Mouse (Mus musculus) kidney, postnatal 0 days (tissue): ENCODE data around the gene Rftn1. TPM values are rescaled to one million over a fixed set of nuclear protein-coding genes. Genes with fewer than 3 reads are reported as not detected.

Experiments used
- ATAC-seq: fragments of 200-750 bp; cut with Nextera tagmentation; replicated peaks from 2 replicates; pipeline ENCODE4 v1.8.0; 2017; ENCODE audit warnings: low read depth, moderate number of reproducible peaks, moderate TSS enrichment, moderate library complexity; ENCODE audit not compliant: low FRiP score
- DNase-seq: peaks from one replicate; pipeline ENCODE4 v3.0.0-alpha.2; 2016; ENCODE audit warnings: low spot score
- H3K27ac ChIP-seq: fragments of 300-500 bp; sonication (generic); 2 replicates; pipeline ENCODE4 v1.5.1; 2014; ENCODE audit warnings: mild to moderate bottlenecking
- H3K27me3 ChIP-seq: fragments of 300-500 bp; sonication (generic); 2 replicates; pipeline ENCODE4 v1.6.1; 2014; ENCODE audit warnings: low read length, mixed read lengths; ENCODE audit not compliant: insufficient read depth
- H3K36me3 ChIP-seq: fragments of 300-500 bp; sonication (generic); 2 replicates; pipeline ENCODE4 v1.6.1; 2014; ENCODE audit warnings: low read length, mixed read lengths; ENCODE audit not compliant: insufficient read depth
- H3K4me1 ChIP-seq: fragments of 300-500 bp; sonication (generic); replicated peaks from 2 replicates; pipeline ENCODE4 v1.6.1; 2014; ENCODE audit warnings: antibody characterized with exemption, low read length, mixed read lengths; ENCODE audit not compliant: insufficient read depth
- H3K4me2 ChIP-seq: fragments of 300-500 bp; sonication (generic); 2 replicates; pipeline ENCODE4 v1.6.1; 2014; ENCODE audit warnings: mild to moderate bottlenecking, low read length, moderate library complexity, mixed read lengths
- H3K4me3 ChIP-seq: fragments of 300-500 bp; sonication (generic); replicated peaks from 2 replicates; pipeline ENCODE4 v1.5.1; 2014; ENCODE audit warnings: low read depth, low read length
- H3K9ac ChIP-seq: fragments of 300-500 bp; sonication (generic); 2 replicates; pipeline ENCODE4 v1.6.1; 2014; ENCODE audit warnings: low read depth, low read length
- H3K9me3 ChIP-seq: fragments of 300-500 bp; sonication (generic); replicated peaks from 2 replicates; pipeline ENCODE4 v1.6.1; 2016; ENCODE audit warnings: low read length, inconsistent platforms, mixed read lengths
- CTCF ChIP-seq: IDR thresholded peaks from 2 replicates; pipeline ENCODE4 v1.5.1; 2016; ENCODE audit warnings: antibody characterized with exemption, low read depth, mild to moderate bottlenecking, moderate library complexity
- WGBS: fragments of 180-500 bp; shearing (Covaris S2); extraction: QIAGEN DNeasy Blood & Tissue Kit; methylation state at CpG from one replicate; pipeline ENCODE4 v1.1.7; 2014; 5-methylcytosine and 5-hydroxymethylcytosine counted together
- polyA plus RNA-seq: library from polyadenylated mRNA; unstranded; fragments of >200 nt; fragmentation: Nextera tagmentation; extraction: Ambion mirVana; gene quantifications from 2 replicates; pipeline ENCODE4 v1.2.1, GENCODE M21; 2015

The Rftn1 gene
- polyA plus RNA-seq, 1 experiment from 2014 or later: 11.8 TPM

DNA sequence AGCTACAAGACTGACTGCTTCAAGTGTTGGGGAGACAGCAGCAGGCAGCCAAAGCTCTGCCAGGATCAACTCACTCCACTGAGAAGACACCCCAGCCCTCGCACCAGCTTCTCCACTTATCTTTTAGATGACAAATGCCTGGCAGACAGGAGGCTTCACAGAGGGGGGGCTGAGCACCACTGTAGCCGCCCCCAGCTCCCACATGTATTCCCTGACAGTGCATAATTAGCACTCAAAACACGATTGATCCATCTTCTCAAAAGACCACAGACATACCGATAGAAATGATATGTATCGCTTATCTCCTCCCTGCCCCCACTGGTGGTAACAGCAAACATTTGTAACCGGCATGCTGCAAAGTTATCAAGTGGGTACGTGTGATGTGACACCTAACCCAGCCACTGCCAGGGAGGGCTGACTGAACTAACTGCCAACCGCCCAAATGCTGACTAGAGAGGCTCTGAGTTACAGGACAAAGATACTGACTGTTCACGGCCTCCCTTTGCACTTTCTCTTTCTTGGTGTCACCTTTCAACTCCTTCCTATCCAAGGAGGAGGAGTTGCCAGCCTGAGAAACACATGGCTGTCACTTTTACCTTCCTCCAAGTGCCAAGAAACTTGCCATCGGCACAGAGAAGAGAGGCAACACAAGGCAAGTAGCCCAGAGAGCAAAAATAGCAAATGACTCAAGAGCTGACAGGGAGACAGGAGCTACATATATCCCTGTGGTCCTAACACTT, 120.4 kb downstream of the Rftn1 start:
- no peak overlapping the region for H3K9ac ChIP-seq
- no peak overlapping the region for H3K4me3 ChIP-seq
- DNase-seq (peak; percentile 49), ATAC-seq (peak; percentile 13; the same call in 1 of the 2 replicates)
- no peaks in the 10 kb centered on the region for H3K4me1 ChIP-seq
- H3K27me3 ChIP-seq: no peaks in the 10 kb centered on the region
- no peaks in the 10 kb centered on the region for H3K9me3 ChIP-seq
- H3K27ac ChIP-seq: no peak overlapping the region
- no peaks in the 10 kb centered on the region for H3K36me3 ChIP-seq
- H3K4me2 ChIP-seq: no peak overlapping the region
- no peak for TF ChIP-seq CTCF
- 26% methylated on average over 10 of the region's 10 CpGs for WGBS

DNA sequence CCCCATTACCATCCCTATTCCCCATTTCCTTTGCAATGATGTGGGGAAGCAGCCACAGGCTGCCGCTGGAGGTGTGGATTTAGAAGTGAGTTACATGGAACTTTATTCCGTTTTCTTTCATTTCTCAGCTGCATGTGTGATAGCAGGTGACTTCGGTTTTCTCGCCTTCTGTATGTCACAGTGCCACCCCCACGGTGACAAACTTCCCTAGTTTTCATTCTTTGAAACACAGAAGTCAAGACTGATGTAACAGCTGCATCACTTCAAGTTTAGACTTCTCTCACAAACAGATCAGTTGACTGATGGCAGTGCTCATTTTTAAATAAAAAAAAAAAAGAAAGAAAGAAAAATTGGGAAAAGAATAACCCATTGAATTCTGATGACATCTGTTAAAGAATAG, 121.3 kb downstream of the Rftn1 start:
- no peak overlapping the region for H3K9ac ChIP-seq
- H3K4me2 ChIP-seq: no peak overlapping the region
- H3K9me3 ChIP-seq: no peaks in the 10 kb centered on the region
- no peak overlapping the region for H3K4me3 ChIP-seq
- H3K36me3 ChIP-seq: no peaks in the 10 kb centered on the region
- WGBS: 71% methylated on average over 5 of the region's 5 CpGs
- TF ChIP-seq CTCF: no peak
- no peaks in the 10 kb centered on the region for H3K27me3 ChIP-seq
- no peak for DNase-seq
- no peak for ATAC-seq
- H3K4me1 ChIP-seq: no peaks in the 10 kb centered on the region
- H3K27ac ChIP-seq: no peak overlapping the region

DNA sequence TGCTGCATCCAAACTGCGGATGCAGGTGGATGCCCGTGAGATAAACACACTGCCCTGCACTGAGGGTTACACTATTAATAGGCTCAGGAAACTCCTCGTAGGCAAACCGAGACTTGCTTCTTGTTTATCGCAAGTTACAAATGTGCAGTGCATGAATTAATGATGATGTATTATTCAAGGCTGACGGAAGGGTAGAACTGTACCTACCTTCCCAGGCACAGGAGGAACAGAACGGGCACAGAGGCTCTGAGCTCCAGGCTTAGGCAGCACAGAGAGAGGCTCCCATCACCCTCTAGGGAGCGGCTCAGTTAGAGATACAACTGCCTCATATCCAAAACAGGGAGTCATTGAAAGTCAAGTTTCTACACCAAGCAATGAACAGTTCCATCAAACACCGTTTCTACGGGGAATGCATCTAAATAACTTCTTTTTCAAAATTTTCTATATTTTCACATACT, 121.8 kb downstream of the Rftn1 start:
- Histone ChIP-seq H3K4me2 (no peak overlapping the region), H3K36me3 (no peaks in the 10 kb centered on the region), H3K4me1 (no peaks in the 10 kb centered on the region), H3K27ac (no peak overlapping the region), H3K9ac (no peak overlapping the region), H3K27me3 (no peaks in the 10 kb centered on the region), H3K4me3 (no peak overlapping the region), H3K9me3 (no peaks in the 10 kb centered on the region)
- no peak for TF ChIP-seq CTCF
- 80% methylated on average over 10 of the region's 10 CpGs for WGBS
- DNase-seq (no peak), ATAC-seq (no peak)

DNA sequence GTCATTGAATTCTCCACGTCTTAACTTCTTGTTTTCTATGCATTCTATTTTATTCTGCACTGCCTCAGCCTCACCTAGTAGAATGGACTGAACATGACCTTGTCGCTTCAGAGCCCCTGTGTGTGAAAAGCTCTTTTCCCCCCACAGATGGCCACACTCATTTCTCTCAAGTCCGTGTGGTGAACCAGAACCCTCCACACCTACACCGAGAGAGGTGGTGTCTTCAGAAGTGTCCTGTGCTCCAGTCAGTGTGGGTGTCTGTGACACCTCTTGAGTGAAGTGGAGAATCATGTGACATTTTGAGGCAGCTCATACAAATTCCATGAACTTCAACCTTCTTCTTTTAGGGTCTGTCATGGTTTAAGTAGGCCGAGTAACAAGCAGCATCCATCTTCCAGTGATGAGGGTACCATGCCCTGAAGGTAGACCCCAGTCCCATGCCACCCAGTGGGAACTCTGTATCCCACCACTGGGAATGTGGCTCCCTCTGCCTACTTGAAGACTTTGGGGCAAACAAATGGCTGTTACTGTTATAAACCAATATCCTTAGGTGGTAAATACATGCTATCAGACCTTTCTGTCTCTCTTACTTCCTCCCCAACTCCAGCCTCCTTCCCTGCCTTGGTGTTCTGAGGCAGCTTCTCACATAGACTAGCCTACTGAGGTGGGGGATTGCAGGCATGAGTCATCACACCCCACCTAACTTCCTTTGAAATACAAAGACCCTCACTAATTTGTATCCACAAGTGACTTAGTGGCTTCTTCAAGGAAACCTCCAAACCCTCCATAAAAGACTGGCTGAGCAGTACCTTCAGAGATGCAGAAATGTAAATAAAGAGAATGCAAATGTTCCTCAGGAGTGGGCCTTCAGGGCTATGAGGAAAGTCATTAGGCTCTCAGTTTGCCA, 122.4 kb downstream of the Rftn1 start:
- no peak overlapping the region for H3K4me3 ChIP-seq
- H3K27me3 ChIP-seq: no peaks in the 10 kb centered on the region
- DNase-seq (no peak), ATAC-seq (no peak)
- no peak overlapping the region for H3K4me2 ChIP-seq
- no peak for TF ChIP-seq CTCF
- H3K9ac ChIP-seq: no peak overlapping the region
- no peaks in the 10 kb centered on the region for H3K4me1 ChIP-seq
- H3K36me3 ChIP-seq: no peaks in the 10 kb centered on the region
- H3K9me3 ChIP-seq: no peaks in the 10 kb centered on the region
- 78% methylated on average over 5 of the region's 5 CpGs for WGBS
- no peak overlapping the region for H3K27ac ChIP-seq

DNA sequence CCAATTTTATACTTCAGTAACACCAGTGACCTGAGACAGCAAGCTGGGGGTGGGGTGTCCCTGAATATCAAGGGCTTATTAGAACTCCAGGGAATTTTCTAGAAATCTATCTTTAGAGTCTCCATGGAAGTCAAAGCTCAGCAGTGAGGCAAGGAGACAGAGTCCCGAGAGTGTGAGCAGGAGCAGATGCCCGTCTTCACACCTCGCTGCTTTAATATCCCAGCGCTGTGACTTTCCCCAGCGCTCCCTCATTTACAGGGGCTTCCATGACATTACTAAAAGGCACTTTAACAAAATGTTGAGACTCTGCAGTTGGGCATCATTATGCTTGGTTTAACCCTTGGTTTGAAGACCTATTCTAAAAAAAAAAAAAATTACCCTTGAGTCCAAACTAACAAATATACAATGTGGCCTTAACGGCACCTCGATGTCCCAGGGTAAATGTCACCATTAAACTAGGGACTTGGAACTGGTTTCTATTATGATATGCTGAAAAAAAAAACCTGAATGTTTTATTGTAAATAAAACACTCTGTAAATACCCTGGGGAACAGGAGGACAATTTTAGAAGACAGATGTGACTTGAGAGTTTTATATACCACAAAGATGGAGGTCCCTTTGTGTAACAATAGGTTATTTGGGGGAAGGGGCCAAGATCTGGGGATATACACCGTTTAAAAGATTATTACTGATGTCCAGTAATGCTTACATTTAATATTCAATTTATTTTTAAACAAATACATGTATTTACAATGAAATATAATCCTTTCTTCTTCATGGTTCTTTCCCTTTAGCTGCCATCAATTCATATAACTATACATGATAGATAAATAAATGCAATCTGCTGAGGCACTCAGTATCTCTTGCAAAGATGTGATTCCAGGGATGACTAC, 123.4 kb downstream of the Rftn1 start:
- H3K9ac ChIP-seq: no peak overlapping the region
- H3K4me2 ChIP-seq: no peak overlapping the region
- WGBS: 68% methylated on average over 8 of the region's 8 CpGs
- H3K36me3 ChIP-seq: no peaks in the 10 kb centered on the region
- no peaks in the 10 kb centered on the region for H3K4me1 ChIP-seq
- no peak overlapping the region for H3K4me3 ChIP-seq
- ATAC-seq (no peak), DNase-seq (no peak)
- H3K27ac ChIP-seq: no peak overlapping the region
- H3K9me3 ChIP-seq: no peaks in the 10 kb centered on the region
- TF ChIP-seq CTCF: no peak
- no peaks in the 10 kb centered on the region for H3K27me3 ChIP-seq
